Mouse (Mus musculus): ENCODE results near the gene Lgals8. TPM values are rescaled to one million over a fixed set of nuclear protein-coding genes. Genes with fewer than 3 reads are reported as not detected.
A peak's percentile ranks its signal among the peaks of the same experiment; 100 is the strongest.

Gene Lgals8
- polyA plus RNA-seq, 1 experiment: 27.7 TPM

GRCm38 (mm10) chr13:12395571-12395970 is 69.2 kb downstream of the Lgals8 start:
- Histone ChIP-seq H3K4me3 (peak overlapping the region; percentile 91), H3ac (ENCODE audit: control insufficient read depth, insufficient read length) (peak overlapping the region; percentile 53), H3K36me3 (ENCODE audit: control insufficient read depth, insufficient read depth) (peaks cover 12% of the 10 kb centered on the region), H3K79me2 (ENCODE audit: control insufficient read depth, insufficient read depth) (peaks cover 18% of the 10 kb centered on the region), H3K4me2 (ENCODE audit: low read depth) (peak overlapping the region; percentile 94), H3K27me3 (ENCODE audit: control insufficient read depth, insufficient read depth, insufficient read length) (peaks cover 5% of the 10 kb centered on the region)
- TF ChIP-seq REST (IDR thresholded peaks at IDR 0.05; ENCODE audit: insufficient read depth, insufficient read length): no peak
- TF ChIP-seq E2F4 (IDR thresholded peaks at IDR 0.05; ENCODE audit: insufficient read depth): no peak
- no peak for TF ChIP-seq MYOG (IDR thresholded peaks at IDR 0.05; ENCODE audit: control insufficient read depth in 1 of 3, insufficient read depth in 1 of 3, insufficient read length in 2 of 3, low read depth in 2 of 3)
- TF ChIP-seq MYOD1 (IDR thresholded peaks at IDR 0.05; ENCODE audit: control insufficient read depth in 1 of 3, insufficient read length in 2 of 3, low read depth in 2 of 3): no peak
- TF ChIP-seq MAX (IDR thresholded peaks at IDR 0.05; ENCODE audit: low read depth): no peak
- no peak for TF ChIP-seq SRF (IDR thresholded peaks at IDR 0.05; ENCODE audit: control insufficient read depth, insufficient read length, low read depth)
- TF ChIP-seq TCF12 (IDR thresholded peaks at IDR 0.05; ENCODE audit: insufficient read depth, poor library complexity, severe bottlenecking): no peak
- no peak for TF ChIP-seq POLR2A (IDR thresholded peaks at IDR 0.05; ENCODE audit: insufficient read length, low read depth)
- TF ChIP-seq USF1 (IDR thresholded peaks at IDR 0.05; ENCODE audit: low read depth): no peak
- TF ChIP-seq POLR2AphosphoS2 (IDR thresholded peaks at IDR 0.05; ENCODE audit: insufficient read length, low read depth): no peak
- TF ChIP-seq TCF3 (IDR thresholded peaks at IDR 0.05; ENCODE audit: insufficient read length, low read depth): no peak
- no peak for TF ChIP-seq CEBPB (IDR thresholded peaks at IDR 0.05; ENCODE audit: insufficient read depth, poor library complexity, severe bottlenecking)

- H3K36me3 ChIP-seq (ENCODE audit: control insufficient read depth, insufficient read depth): peaks cover 12% of the 10 kb centered on the region
- H3K27me3 ChIP-seq (ENCODE audit: control insufficient read depth, insufficient read depth, insufficient read length): peaks cover 5% of the 10 kb centered on the region
- H3K4me2 ChIP-seq (ENCODE audit: low read depth): peak within 1 kb of the TSS; percentile 94
- peak within 1 kb of the TSS; percentile 91 for H3K4me3 ChIP-seq
- H3ac ChIP-seq (ENCODE audit: control insufficient read depth, insufficient read length): peak within 1 kb of the TSS; percentile 53
- peaks cover 18% of the 10 kb centered on the region for H3K79me2 ChIP-seq (ENCODE audit: control insufficient read depth, insufficient read depth)
- TF ChIP-seq MAX (IDR thresholded peaks at IDR 0.05; ENCODE audit: low read depth) (peak; percentile 89), USF1 (IDR thresholded peaks at IDR 0.05; ENCODE audit: low read depth) (no peak), MYOD1 (IDR thresholded peaks at IDR 0.05; ENCODE audit: control insufficient read depth in 1 of 3, insufficient read length in 2 of 3, low read depth in 2 of 3) (peak in 1 of 3 experiments; percentile 11), TCF3 (IDR thresholded peaks at IDR 0.05; ENCODE audit: insufficient read length, low read depth) (no peak), CEBPB (IDR thresholded peaks at IDR 0.05; ENCODE audit: insufficient read depth, poor library complexity, severe bottlenecking) (no peak), POLR2A (IDR thresholded peaks at IDR 0.05; ENCODE audit: insufficient read length, low read depth) (peak; percentile 69)
These were observed 69.9 kb downstream of the Lgals8 start, which contains the start of gene Heatr1 for GRCm38 (mm10) chr13:12394609-12395505. Gene Heatr1 (plus strand): TSS chr13:12395027.

Other genes with a start within 250 kb of the Lgals8 start
- gene Mtr, start 206.8 kb downstream of the Lgals8 start, polyA plus RNA-seq (2012; fragmentation: generic; extraction: Trizol): 8.4 TPM
- 147 TPM for gene Actn2, start 124.2 kb downstream of the Lgals8 start, polyA plus RNA-seq (2012; fragmentation: generic; extraction: Trizol)
- 23.6 TPM for gene Heatr1, start 69.9 kb downstream of the Lgals8 start, polyA plus RNA-seq (2012; fragmentation: generic; extraction: Trizol)
- gene Edaradd, start 55.5 kb upstream of the Lgals8 start, polyA plus RNA-seq (2012; fragmentation: generic; extraction: Trizol): not detected
- gene Ero1lb, start 100.9 kb upstream of the Lgals8 start, polyA plus RNA-seq (2012; fragmentation: generic; extraction: Trizol): 1.4 TPM

Measured in myocyte (in vitro differentiated cells).